Mouse (Mus musculus) inflammation-experienced regulatory T-cells, adult 6 months (primary cell): ENCODE measurements at regions not wholly inside any gene's neighbourhood (a gene's known extent, or its start where the extent isn't known, plus 50 kb on each side); places are given as distances from the start of the nearest gene placed in this dataset.
A peak's percentile ranks its signal among the peaks of the same experiment; 100 is the strongest.

ENCODE experiments used
- ATAC-seq: one replicate; pipeline ENCODE4 v1.8.0; 2017

GRCm38 (mm10) chr1:43633246-43633645 lies 97.2 kb upstream of the 1500015O10Rik start:
- no peak for ATAC-seq

GRCm38 (mm10) chr1:43635718-43636117 lies 94.7 kb upstream of the 1500015O10Rik start:
- peak; percentile 77 for ATAC-seq

GRCm38 (mm10) chr1:43637956-43638355 lies 92.4 kb upstream of the 1500015O10Rik start:
- ATAC-seq: no peak

GRCm38 (mm10) chr1:43672031-43672430 lies 58.4 kb upstream of the 1500015O10Rik start:
- no peak for ATAC-seq
